Mouse (Mus musculus): ENCODE data around the gene Lcn11.
"Not testable (repeated sequence)": the region's sequence is repeated elsewhere in the genome, so short reads cannot be mapped to it uniquely, and the experiment has no call there.

The Lcn11 gene

DNA sequence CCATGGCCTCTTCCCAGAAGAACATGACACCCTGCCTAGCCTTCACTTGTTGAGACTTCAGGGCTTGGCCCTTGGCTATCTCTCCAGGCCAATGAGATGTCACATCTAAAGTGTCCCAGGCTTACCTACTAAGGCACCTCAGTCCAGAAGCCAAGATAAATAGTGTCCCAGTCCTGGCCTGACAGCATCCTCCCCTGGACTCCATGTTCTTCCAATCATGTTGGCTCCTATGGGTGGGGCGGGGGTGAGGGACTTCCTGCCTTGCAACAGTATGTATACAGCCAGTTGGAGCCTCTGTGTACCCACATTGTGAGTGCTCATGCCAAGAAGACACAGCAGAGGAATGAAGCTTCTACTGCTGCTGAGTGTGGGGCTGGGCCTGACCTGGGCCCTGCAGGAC, at the start of gene Lcn11:
Lcn11 (plus strand) TSS at position 301 of the 400 bp plus-strand sequence.
- ATAC-seq (ENCODE audit: insufficient number of reproducible peaks, low FRiP score, low TSS enrichment) = no peak

GRCm38 (mm10) chr2:25733199-25733930, 43.5 kb upstream of the Lcn11 start:
- ATAC-seq (ENCODE audit: insufficient number of reproducible peaks, low FRiP score, low TSS enrichment) = no peak

DNA sequence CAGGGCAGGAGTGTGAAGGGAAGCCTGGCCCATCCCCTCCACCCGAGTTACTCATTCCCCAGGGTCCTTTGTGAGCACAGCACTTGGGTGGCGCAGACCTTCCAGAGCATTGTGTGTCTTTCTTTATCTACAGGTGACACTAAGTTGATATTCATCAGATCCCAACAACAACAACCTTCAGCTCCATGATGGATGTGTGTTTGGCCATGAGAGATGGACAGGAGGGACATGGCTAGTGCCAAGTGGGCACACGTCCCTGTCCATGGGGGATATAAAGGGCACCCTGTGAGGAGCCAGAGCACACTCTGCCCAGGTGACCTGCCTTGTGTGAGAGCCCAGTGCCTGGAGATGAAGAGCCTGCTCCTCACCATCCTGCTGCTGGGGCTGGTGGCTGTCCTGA, 40.1 kb upstream of the Lcn11 start, which contains the start of gene Obp2b:
Obp2b (plus strand) TSS at position 301 of the 400 bp plus-strand sequence.
- not testable (repeated sequence) for ATAC-seq (ENCODE audit: insufficient number of reproducible peaks, low FRiP score, low TSS enrichment)

DNA sequence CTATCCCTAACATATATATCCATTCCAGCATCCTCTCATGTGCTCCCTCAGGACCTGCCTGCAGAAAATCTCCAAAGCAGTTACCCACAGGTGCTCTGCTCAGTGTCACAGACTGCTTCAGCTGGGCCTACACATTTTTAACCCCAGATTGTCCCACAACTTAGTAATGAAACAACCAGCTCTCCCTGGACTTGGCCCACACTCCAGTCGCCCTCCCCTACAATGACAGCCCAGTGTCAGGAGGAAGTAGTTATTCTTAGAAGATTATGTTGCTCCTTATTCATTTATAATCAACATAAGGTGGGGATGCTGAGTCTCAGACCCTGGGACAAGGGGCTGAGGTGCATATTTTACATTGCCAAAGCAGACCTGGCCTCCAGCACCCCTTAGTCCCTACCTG, 35.1 kb upstream of the Lcn11 start:
- no peak for ATAC-seq (ENCODE audit: insufficient number of reproducible peaks, low FRiP score, low TSS enrichment)

GRCm38 (mm10) chr2:25754201-25754600, 22.6 kb upstream of the Lcn11 start:
- ATAC-seq (ENCODE audit: insufficient number of reproducible peaks, low FRiP score, low TSS enrichment) = no peak

DNA sequence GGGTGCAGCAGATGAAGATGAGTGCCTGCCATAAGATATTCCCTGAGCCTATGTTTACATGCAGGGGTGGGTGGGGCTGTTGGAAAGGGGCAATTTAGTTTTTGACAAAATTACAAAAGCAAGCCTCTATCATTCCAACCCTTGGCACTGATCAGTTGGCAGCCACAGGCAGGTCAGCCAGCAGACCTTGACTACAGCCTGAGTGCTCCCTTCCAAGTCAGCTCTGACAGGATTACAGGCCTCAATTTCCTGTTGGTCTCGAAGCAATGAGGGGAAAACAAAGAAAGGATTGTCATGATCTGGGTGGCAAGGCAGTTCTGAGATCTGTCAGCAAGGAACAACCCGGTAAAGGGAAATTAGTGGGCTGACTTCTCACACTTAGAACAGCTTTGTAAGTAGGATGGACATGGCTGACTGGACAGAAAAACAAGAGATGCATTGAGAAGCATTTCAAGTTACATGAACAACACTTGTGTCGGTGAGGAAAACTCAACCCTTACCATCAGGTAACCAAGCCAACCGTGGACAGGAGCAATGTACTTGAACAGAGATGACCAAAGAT, 18.7 kb upstream of the Lcn11 start:
- no peak for ATAC-seq (ENCODE audit: insufficient number of reproducible peaks, low FRiP score, low TSS enrichment)

DNA sequence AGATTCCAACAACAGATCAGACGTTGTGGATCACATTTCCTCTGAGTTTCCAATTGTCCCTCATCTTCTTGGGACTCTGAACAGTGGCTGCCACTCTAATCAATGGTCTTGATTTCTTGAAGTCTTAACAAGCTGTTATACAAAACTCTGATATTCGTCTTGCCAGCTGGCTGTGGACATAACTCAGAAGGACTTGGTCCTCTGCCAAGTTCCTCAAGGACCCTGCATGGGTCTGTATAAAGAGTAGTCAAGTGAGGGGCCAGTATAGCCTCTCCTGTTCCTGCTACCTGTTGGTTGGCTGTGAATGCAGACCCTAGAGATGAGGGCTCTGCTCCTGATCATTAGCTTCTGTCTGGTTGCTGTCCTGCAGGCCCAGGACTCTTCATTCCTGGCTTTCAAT, 11.5 kb upstream of the Lcn11 start, which contains the start of gene Lcn3:
Lcn3 (plus strand) TSS at position 301 of the 400 bp plus-strand sequence.
- no peak for ATAC-seq (ENCODE audit: insufficient number of reproducible peaks, low FRiP score, low TSS enrichment)

DNA sequence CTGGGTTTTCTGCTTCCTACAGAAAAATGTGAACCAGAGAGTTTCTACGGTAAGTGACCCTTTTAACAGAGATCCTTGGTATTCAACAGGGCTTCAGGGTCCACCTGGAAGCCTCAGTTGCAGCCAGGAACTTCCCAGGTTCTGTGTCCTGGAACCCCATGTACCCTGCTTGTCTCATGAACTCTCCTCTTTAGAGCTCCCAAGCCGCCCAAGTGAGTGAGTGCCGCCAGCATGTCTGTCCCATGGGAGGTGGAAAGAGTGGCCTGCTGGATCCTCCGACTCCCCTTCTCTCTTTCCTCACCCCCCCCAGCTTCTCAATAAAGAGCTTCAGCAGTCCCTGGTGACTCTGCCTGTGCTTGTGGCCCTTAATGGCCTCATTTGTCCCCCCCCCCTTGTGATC, 9.1 kb upstream of the Lcn11 start:
- no peak for ATAC-seq (ENCODE audit: insufficient number of reproducible peaks, low FRiP score, low TSS enrichment)

DNA sequence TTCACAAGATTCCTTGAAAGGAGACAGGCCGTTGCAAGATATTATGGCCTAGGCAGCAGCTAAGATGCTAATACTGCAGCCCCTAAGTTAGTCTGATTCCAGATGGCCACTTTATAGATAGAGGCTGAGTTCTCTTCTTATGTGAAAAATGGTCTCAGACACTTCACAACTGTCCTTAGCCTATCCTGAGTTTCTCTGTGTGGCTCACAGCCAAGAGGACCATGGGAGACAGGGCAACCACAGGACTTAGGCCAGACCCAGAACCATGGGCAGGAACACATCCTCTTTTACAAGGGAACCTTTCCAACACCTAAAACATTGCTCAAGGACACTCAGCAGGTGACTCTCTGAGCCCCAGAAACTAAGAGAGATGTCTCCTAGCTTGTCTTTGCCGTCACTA, 3.3 kb upstream of the Lcn11 start:
- ATAC-seq (ENCODE audit: insufficient number of reproducible peaks, low FRiP score, low TSS enrichment) = no peak

- ATAC-seq (ENCODE audit: insufficient number of reproducible peaks, low FRiP score, low TSS enrichment) = no peak
These were observed 2.2 kb upstream of the Lcn11 start for GRCm38 (mm10) chr2:25774640-25775039.

DNA sequence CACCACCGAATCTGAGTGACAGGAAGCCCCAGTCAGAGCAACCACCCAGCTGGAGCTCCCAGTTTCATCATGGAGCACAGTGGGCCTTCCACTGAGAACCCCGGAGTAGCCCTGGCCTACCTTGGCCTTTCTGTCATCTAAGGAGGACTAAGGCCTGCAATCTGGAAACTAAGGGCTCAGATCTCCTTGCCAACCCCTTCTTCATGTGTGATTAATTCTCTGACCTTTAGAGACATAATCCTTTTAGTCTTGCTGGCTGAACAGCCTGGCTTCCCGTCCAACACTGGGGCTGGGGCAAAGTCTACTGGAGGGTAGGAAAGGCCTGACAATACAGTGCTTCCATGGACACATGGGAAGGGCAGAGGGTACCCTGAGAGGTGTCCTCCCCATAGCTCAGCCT, 826 bp upstream of the Lcn11 start:
- no peak for ATAC-seq (ENCODE audit: insufficient number of reproducible peaks, low FRiP score, low TSS enrichment)

GRCm38 (mm10) chr2:25779076-25779475, 2.3 kb downstream of the Lcn11 start:
- ATAC-seq (ENCODE audit: insufficient number of reproducible peaks, low FRiP score, low TSS enrichment) = no peak

DNA sequence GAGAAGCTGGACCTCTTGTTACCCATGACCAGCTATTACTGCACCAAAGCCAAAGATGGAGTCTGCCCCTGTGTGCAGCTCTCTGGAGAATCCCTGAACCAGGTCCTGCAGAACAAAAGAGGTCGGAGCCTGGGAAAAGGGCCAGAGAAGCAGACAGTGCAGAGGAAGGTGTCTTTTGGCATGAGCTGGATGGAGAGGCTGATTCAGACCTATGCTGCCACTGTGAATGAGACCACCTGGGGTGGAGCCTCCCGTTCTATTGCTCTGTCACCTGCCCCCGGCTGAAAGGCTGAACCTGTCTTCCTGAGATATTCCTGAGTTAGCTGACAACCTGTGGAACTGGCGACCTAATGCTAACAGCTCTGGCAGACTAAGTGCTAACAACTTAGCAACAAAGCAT, 4.1 kb downstream of the Lcn11 start:
- ATAC-seq (ENCODE audit: insufficient number of reproducible peaks, low FRiP score, low TSS enrichment) = no peak

DNA sequence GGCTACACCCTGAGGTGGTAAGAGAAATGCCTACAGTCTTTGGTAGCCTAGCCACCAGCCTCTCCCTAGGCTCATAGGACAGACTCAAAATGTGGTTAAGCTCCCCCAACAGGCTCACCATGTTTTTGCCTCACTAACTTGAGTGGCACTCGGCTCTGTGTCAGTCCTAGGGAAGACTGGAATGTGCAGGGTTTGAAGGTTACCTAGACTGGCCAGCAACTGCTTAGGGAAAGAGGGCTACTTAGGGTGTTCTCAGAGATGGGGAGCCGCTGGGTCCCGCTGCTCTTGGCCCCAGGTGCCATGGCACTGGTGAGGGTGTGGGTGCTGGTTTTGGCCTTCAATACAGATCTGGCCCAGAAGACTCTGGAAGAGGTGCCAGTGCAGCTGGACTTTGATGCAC, 5.1 kb downstream of the Lcn11 start, which contains the start of gene Gm13539:
Gm13539 (plus strand) TSS at position 301 of the 400 bp plus-strand sequence.
- ATAC-seq (ENCODE audit: insufficient number of reproducible peaks, low FRiP score, low TSS enrichment) = no peak

DNA sequence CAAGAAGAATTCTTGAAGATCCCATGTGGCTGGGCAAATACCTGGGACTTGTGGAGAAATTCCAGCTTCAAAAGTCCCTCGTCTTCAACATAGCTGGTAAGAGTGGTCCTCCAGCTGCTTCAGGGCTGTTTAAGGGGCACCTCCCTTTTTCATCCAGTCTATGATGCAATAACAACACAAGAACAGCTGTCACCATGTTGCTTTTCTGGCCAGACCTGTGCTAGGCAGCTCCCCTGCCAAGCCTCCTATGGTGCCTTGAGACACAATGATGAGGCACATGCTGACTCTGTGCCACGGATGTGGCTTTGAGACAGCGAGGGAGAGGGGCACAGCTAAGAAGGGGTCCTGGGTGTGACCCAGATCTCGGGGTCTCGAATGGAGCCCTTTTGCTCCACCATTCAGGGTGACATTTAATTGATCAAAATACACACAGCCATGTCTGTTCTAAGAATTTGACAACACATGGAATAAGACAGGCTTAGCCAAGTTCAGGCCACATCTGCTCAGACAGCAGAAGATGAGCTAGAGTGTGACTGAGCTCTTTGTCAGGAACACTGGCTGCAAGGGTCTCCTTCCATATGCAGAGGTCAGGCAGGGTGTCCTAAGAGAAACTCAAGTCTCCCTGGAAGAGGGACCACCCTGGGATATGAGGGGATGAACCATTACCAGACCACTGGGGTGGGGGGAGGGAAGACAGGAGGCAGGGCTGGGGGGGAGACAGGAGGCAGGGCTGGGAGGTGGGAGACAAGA, 8.9 kb downstream of the Lcn11 start:
- ATAC-seq (ENCODE audit: insufficient number of reproducible peaks, low FRiP score, low TSS enrichment) = no peak

DNA sequence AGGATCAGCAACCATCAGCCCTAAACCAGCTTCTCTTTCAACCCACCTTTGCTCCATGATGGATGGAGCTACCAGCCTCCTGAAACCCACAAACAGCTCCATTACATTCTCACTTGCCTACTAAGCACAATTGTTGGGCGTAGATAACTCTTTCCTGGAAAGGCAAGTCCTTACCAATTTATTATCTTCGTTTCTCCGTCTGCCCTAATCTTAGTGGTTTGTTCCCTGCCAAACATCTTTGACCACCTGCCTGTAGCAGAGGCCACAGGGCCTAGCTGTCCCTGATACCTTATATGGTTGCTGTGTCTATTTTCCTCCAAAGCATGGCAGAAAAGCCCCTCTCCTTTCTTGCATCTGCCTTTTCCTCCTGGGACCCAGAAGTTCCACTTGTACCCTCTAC, 12.3 kb downstream of the Lcn11 start:
- no peak for ATAC-seq (ENCODE audit: insufficient number of reproducible peaks, low FRiP score, low TSS enrichment)

DNA sequence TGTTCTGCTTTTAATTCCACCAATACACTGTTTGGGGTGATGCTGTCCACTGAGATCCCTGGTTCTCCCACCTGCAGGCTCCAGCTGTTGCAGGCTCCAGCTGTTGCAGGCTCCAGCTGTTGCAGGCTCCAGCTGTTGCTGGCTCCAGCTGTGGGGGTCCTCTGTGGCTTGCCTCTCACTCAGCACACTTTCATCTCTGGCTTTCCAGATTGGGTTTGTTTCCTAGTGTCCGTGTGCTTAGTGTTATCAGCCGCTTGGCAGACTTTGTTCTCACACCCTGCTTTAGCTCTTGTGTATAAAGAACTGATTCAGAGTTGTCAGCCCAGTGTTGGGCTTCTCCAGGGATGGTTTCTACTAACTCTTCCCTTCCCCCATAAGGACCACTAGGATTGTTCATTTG, 20.8 kb downstream of the Lcn11 start:
- no peak for ATAC-seq (ENCODE audit: insufficient number of reproducible peaks, low FRiP score, low TSS enrichment)

DNA sequence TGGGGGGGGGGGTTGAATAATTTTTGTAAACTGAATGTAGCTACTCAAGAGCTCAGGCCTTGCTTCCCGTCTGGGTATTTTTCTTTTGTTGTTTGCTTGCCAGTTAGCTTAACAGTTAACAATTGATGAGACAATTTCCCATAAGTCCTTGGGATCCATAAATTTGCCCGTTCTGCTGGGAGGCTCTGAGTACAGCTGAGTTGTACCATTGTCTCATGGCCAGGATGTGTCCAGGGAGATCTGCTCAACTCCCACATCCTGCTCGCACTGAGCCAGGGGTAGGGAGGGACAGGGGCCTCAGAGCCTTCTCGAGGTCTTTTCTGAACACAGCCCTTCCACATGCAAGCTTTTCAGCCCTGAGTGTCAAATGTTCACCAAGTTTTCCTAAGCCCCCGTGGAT, 21.2 kb downstream of the Lcn11 start:
- ATAC-seq (ENCODE audit: insufficient number of reproducible peaks, low FRiP score, low TSS enrichment) = no peak

DNA sequence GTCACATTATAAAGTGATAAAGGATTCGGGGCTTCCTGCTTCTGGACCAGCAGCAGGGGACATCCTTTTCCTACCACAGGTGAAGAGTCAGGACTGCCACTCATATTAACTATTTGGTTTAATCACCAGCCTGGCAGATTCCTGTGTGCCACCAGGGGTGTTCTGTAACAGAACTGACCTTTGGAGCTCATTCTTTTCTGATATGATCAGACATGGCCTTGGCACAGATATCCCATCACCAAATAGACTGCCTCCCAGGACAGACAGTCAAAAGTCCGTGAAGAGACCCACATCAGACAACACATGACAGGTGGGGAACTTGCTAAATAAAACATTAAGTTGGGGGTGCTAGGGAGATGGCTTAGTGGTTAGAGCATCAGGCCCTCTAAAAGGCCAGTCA, 34.9 kb downstream of the Lcn11 start:
- no peak for ATAC-seq (ENCODE audit: insufficient number of reproducible peaks, low FRiP score, low TSS enrichment)

GRCm38 (mm10) chr2:25813364-25813763, 36.5 kb downstream of the Lcn11 start:
- no peak for ATAC-seq (ENCODE audit: insufficient number of reproducible peaks, low FRiP score, low TSS enrichment)

GRCm38 (mm10) chr2:25815748-25816147, 38.9 kb downstream of the Lcn11 start, which contains the start of gene Glt6d1:
TSS of gene Glt6d1 (minus strand) at chr2:25815848.
- ATAC-seq (ENCODE audit: insufficient number of reproducible peaks, low FRiP score, low TSS enrichment) = not testable (repeated sequence)

Data from cerebellum, adult (tissue).